Mouse (Mus musculus) layer of hippocampus, adult 2 months (tissue): ENCODE results near the gene Grb14. TPM values are rescaled to one million over a fixed set of nuclear protein-coding genes. Genes with fewer than 3 reads are reported as not detected.

Experiments used
- DNase-seq, 2 experiments: peaks; one replicate each; pipeline ENCODE4 v3.0.0; 2022; ENCODE audit warnings: low spot score in 2 of 2
- H3K27ac ChIP-seq: fragments of 200-600 bp; 2 replicates; pipeline ENCODE4 v1.8.1; 2022
- H3K4me3 ChIP-seq: fragments of 200-600 bp; 2 replicates; pipeline ENCODE4 v1.8.1; 2022; ENCODE audit warnings: mild to moderate bottlenecking
- CTCF ChIP-seq: fragments of 200-600 bp; conservative IDR thresholded peaks from 2 replicates; pipeline ENCODE4 v1.8.1; 2022; ENCODE audit warnings: antibody characterized with exemption, mild to moderate bottlenecking, moderate library complexity
- total RNA-seq, 2 experiments: library from RNA; stranded (reverse); gene quantifications; 2 replicates each; pipeline ENCODE4 v1.2.3; 2021

Gene Grb14
- total RNA-seq, 2 experiments from 2014 or later, result 41.5 to 44.1 TPM

DNA sequence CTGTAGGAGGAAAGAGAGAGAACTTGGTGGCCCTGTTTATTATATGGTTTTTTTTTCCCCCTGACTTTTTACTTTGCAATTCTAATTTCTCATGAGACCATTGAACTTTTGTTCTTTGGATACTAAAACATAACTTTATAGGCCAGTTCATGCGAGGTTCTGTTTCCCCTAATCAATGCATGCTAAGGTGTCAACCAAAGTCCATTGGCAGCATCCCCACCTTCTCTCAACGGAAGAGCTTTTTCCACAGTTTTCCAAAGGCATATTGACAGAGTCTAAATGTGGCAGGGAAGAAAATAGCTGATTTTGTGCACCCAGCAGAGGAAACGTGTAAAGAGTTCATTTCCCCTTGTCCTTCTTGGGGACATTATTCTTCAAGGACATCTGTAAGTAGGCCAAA lies 10.2 kb downstream of the Grb14 start:
- H3K27ac ChIP-seq, result no peak overlapping the region
- H3K4me3 ChIP-seq, result no peak overlapping the region
- DNase-seq, result no peak
- no peak for TF ChIP-seq CTCF

DNA sequence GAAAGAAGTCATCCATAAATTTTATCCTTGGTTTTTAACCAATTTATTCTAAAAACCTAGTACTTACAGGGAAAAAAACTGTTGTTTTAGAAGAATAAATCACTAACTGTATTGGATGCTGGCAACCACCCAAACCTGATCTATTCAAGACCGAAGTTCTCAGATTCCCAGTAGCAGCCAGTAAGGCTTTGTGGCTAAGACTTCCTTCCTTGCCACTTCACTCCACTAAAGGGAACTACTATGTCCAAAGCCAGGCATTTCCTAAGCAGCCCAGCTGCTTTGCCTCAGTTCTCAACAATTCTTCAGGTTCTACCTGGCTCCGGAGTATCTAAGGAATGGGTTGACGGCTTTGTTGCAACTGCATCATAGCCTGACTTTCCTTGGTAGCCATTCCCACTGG lies 14.7 kb downstream of the Grb14 start:
- no peak for TF ChIP-seq CTCF
- H3K4me3 ChIP-seq, result no peak overlapping the region
- no peak for DNase-seq
- H3K27ac ChIP-seq, result peak overlapping the region; percentile 48; the same call in 1 of the 2 replicates

DNA sequence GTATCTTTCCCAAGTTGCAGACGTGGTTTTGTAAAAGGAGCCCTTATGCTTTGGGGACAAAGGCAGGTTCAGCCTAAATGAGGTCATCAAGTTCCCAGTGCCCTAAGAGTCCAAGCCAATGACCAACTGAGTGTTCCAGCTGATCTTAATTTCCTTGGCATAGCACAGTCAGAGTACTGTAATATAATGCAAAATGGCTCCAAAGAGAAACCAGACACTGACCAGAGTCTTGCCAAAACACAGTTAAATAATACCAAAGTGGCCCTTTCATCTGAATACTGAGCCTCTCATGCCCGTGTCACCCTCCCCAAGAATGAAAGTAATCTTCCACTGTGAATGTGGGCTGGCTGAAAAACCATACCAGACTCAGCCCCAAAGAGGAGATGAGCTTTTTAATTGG lies 17.4 kb downstream of the Grb14 start:
- DNase-seq, result no peak
- H3K4me3 ChIP-seq, result no peak overlapping the region
- H3K27ac ChIP-seq, result peak overlapping the region; percentile 47; the same call in 1 of the 2 replicates
- no peak for TF ChIP-seq CTCF

GRCm38 (mm10) chr2:65005044-65005443 lies 19.7 kb downstream of the Grb14 start:
- TF ChIP-seq CTCF, result no peak
- H3K4me3 ChIP-seq, result no peak overlapping the region
- 0 out of 2 replicates have a peak overlapping the region, but pooled peaks have one; percentile 18 for H3K27ac ChIP-seq
- no peak for DNase-seq

DNA sequence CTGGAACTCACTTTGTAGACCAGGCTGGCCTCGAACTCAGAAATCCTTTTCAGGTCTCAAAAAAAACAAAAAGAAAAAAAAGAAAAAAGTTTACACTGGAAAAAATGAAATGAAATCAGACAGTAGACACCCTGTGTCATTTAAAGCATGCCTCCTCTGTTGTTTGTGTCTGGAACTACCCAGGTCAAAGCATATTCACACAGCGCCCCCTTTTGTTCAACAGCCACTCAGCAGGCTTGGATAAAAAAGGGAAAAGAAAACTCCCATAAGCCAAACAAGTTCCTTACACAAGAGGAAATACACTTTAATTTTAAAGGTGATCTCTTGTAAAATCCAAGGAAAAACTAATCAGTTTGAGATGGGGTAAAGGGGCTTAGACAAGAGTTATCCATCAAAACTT lies 21.4 kb downstream of the Grb14 start:
- peak; percentile 79 for TF ChIP-seq CTCF
- DNase-seq, result no peak
- H3K4me3 ChIP-seq, result no peak overlapping the region

DNA sequence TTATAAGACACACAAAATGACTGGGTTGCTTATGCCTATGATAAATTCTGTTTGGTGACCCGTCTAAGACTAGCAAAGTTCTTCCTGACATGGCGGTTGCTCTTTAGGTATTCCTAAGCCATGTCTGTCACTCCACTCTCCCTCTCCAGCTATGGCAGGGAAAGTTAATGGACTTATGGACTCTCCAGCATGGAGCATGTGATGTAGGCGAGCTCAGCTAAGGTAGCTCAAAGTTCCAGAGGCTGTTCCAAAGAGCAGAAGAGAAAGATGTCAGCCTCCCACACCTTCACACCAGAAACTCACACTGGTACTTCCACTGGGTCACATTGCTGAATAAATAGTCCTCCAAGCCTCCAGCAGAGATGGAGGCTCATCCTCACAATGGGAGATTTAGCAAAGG lies 22.2 kb downstream of the Grb14 start:
- DNase-seq, result no peak
- no peak overlapping the region for H3K4me3 ChIP-seq
- no peak overlapping the region for H3K27ac ChIP-seq
- TF ChIP-seq CTCF, result no peak

More for the DNA sequence above, 21.4 kb downstream of the Grb14 start:
- H3K27ac ChIP-seq, result no peak overlapping the region

DNA sequence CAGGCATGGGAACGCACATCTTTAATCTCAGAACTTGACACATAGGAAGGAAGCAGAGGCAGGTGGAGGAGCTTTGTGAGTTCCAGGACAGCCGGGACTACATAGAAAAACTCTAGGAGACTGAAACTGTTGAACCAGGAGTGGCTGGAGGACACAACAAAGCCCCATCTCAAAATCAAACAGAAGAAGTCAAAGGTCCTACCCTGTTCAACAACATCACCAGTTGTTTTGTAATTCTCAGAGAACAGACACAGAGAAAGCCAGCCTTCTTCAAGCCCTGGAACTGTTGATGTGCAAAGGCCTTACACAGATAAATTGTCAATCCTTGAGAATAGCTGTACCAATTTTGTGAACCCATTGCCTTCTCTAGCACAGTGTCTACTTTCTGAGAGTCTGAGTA lies 29.7 kb downstream of the Grb14 start:
- no peak overlapping the region for H3K4me3 ChIP-seq
- DNase-seq, result no peak
- no peak overlapping the region for H3K27ac ChIP-seq
- TF ChIP-seq CTCF, result no peak

GRCm38 (mm10) chr2:64989426-64990187 lies 35.2 kb downstream of the Grb14 start:
- no peak for DNase-seq
- H3K4me3 ChIP-seq, result no peak overlapping the region
- peak overlapping the region; percentile 28; the same call in 1 of the 2 replicates for H3K27ac ChIP-seq
- TF ChIP-seq CTCF, result peak; percentile 50

DNA sequence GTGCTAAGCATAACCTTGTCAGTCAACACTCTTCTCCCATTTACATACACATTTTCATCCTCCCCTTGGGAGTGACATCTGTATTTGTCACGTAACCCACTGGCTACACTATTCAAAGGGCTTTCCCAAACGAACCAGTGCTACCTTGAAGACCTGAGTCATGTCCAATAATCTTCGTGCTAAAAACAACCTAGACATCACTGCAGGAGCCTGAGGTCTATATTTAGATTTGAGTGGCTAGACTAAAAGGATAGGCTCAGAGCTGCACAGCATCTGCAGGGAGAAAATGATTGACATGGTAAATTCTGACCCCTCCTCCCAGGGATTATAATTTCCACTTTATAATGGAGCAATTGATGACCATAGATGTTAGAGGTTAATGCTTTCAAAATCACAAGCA lies 37.0 kb downstream of the Grb14 start:
- no peak for DNase-seq
- Histone ChIP-seq H3K4me3 (no peak overlapping the region), H3K27ac (no peak overlapping the region)
- TF ChIP-seq CTCF, result no peak

DNA sequence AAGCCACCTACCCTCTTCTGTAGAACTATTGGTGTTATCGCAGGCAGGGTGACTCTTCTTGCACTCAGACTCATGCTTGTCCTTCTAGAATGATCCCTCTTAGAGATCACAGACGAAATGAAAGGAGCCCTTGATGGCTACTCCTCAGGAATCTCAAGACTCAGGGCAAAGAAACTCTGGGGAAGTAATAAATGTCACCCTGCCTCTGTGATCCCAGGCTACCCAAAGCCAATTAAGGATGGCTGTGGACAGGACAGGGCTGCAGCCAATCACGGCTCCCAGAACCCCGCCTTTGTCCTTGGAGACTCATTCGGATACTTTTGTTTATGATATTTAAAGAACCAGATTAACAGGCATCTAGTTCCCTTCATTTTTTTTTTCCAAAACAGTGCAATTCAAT lies 49.2 kb downstream of the Grb14 start:
- DNase-seq, result no peak
- no peak overlapping the region for H3K27ac ChIP-seq
- no peak for TF ChIP-seq CTCF
- H3K4me3 ChIP-seq, result no peak overlapping the region

DNA sequence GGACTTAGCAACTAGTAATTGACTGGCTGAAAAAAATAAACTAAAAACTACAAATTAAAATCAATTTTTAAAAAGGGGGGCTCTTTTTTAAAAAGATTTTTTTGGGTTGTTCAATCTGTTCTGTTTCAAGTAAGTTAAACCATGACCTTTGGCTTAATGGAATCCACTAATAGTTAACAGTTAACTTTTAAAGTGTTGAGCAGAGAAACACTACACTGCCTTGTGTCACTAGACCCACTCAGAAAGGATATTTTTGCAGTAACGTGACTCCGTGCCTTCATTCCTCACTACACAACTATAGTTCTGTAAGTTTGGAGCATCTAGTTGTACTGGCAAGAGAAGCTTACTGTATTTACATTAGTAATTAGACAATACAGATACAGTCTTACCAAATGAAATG lies 50.2 kb downstream of the Grb14 start:
- Histone ChIP-seq H3K4me3 (no peak overlapping the region), H3K27ac (no peak overlapping the region)
- DNase-seq, result no peak
- TF ChIP-seq CTCF, result no peak

DNA sequence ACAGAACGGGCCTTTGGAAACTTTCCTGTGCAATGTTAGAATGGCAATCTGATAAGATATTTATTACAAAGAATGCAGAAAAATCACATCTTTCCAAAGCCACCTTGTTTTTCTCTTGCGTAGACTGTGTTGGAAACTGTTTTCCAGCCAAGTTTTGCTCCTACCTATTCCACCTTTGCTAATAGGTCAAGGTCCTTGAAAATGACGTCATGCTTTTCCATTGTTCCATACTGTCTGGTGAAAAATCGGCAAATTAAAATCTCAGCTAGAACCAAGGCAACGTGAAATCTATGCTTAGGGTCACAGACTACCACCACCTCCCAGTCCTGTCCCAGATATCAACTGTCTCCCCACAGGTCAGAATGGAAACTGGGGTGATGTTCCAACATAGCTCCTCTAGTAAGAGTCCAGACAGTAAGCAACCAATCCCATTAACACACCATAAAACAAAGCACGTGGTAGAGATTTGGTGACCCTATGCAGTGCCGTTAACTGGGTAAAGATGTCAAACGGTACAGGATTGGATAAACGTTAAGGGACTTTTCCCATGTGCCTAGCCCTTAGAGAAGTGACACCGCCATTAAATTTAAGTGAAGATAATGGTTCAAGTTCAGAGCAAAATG lies 50.9 kb downstream of the Grb14 start:
- no peak for DNase-seq
- Histone ChIP-seq H3K4me3 (no peak overlapping the region), H3K27ac (no peak overlapping the region)
- TF ChIP-seq CTCF, result no peak

DNA sequence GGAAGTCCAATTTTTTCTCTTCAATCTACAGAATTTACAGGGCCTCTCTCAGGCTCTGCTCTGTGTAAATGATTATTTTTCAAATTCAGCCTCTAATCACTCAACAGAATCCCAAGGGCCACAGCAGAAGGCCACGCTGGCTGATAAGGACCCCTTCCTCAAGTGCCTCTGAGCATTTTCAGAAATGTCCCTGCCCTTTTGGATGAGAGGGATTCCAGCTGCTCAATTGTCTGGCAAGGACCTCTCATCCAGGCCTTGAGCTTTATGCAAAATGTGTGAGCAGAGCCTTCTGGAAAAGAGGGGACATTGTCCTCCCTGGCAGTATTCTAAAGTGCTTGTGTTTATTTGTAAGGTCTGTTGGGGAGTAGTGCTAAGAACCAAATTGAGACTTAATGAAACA lies 51.7 kb downstream of the Grb14 start:
- Histone ChIP-seq H3K4me3 (no peak overlapping the region), H3K27ac (peak overlapping the region; percentile 8; the same call in 1 of the 2 replicates)
- no peak for DNase-seq
- TF ChIP-seq CTCF, result no peak

- peak overlapping the region; percentile 28; the same call in 1 of the 2 replicates for H3K27ac ChIP-seq
- DNase-seq, result no peak
- H3K4me3 ChIP-seq, result no peak overlapping the region
- no peak for TF ChIP-seq CTCF
These were observed 53.0 kb downstream of the Grb14 start for GRCm38 (mm10) chr2:64971828-64972227.
